Mouse (Mus musculus): ENCODE data around the gene Gm20738.
"Not testable (repeated sequence)": the region's sequence is repeated elsewhere in the genome, so short reads cannot be mapped to it uniquely, and the experiment has no call there.

Gm20738 gene

DNA sequence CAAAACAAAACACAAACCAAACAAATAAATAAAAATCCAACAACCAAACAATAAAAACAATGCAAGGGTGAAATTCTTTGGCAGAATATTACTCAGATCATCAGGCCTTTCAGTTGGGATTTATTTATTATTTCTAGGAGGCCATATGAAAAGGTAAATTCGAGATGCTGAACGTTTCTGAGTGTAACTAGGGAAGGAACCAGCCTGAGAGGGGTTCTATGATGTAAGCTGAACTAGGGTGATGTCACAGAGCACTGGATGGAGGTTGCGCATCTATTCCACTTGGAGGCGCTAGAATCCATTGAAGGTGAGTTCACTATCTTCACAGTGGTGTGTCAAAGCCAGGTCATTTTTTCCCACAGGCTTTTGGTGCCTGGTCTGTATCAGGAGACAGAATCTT lies at the start of gene Gm20738:
Gene Gm20738 (plus strand): TSS at position 301 of the 400 bp plus-strand sequence.
- not testable (repeated sequence) for DNase-seq (ENCODE audit: low spot score in 2 of 2)

Measured in right cerebral cortex, adult 2 months (tissue).